Mouse (Mus musculus): ENCODE measurements at regions not wholly inside any gene's neighbourhood (a gene's known extent, or its start where the extent isn't known, plus 50 kb on each side); places are given as distances from the start of the nearest gene placed in this dataset.
A peak's percentile ranks its signal among the peaks of the same experiment; 100 is the strongest.

DNA sequence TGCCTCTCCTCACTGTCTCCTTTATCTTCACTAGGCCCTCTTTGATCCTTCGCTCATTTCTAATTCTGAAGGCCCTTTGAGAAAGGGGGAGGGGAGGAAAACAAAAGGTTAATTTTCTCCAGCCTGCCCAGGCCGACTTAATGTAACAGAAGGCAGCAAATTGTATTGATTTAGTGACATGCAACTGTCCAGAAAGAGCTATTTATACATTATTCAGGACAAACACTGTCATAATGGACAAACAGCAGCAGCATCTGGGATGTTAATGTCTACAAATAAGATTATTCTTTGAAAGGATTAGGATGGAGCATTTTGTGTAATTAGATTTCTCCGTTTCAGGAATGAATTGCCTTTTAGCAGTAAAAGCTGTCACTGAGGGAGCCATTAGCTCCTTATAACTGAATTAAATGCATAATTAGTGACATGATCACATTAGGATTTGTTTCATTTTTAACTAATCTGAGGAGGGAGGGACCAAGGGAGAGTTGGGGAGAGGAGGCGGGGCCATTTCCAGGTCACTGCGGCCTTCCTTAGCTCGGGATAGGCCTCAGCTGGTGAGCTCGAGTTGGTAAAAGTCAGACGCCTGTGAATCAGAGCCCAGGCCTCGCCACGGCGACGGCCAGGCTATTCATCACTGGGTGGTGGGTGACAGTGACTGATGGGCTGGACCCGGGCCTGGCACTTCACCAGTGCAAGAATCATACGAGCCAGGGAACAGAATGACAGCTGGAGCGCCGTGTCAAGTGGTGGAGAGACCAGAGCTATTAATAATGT lies 167.7 kb downstream of the Nkx6-1 start:
- TF ChIP-seq CTCF (IDR thresholded peaks at IDR 0.05), result no peak
- DNase-seq (ENCODE audit: low read depth, low spot score), result no peak
- in situ Hi-C loops (cut with MboI; ENCODE audit: low pct_unique_long_range_greater_than_20kb), result no loop called here
- ChIA-PET POLR2A (no interaction called here), CTCF (no interaction called here)
- H3K27me3 ChIP-seq, result peaks cover 16% of the 10 kb centered on the region
- no peak for ATAC-seq

DNA sequence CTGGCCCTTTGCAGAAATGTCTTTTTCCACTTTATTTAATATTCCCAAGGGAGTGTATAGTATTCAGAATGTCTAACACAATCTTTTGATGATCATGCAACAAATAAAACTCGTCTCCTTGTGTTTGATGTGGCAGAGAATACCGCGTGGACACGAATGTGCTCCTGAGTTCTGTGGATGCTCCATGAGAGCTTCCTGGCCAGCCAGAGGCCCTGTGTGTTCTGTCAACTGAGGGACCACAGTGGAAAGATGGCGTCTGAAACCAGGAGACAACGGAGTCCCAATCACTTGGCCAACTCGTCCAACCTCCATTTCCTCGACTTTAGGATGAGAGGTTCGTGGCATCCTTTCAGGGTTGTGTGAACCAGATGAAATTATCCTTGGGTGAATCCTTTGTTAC lies 168.6 kb downstream of the Nkx6-1 start:
- ChIA-PET CTCF (no interaction called here), POLR2A (no interaction called here)
- peaks cover 19% of the 10 kb centered on the region for H3K27me3 ChIP-seq
- ATAC-seq (no peak), DNase-seq (ENCODE audit: low read depth, low spot score) (no peak)
- no peak for TF ChIP-seq CTCF (IDR thresholded peaks at IDR 0.05)
- in situ Hi-C loops (cut with MboI; ENCODE audit: low pct_unique_long_range_greater_than_20kb), result no loop called here

DNA sequence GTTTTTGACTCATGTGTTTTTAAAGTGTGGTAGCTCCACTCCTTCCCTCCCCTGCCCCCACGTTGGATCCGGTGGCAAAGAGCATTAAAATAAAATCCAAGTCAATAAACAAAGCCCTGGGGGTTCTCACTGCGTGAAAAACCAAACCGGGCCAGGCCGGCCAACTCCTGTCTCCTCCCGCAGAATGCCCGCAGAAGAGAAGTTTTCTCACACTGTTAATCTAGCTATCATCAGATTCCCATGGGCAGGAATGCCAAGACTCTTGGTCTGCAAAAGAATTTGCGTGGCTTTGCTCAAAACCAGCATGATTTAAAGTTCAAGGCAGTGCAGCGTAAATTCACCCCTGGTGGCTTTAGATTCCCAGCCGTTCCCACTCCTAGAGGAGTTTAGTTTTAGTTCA lies 219.0 kb downstream of the Nkx6-1 start:
- in situ Hi-C loops (cut with MboI; ENCODE audit: low pct_unique_long_range_greater_than_20kb), result no loop called here
- no peak for ATAC-seq
- ChIA-PET POLR2A (no interaction called here), CTCF (no interaction called here)
- no peak for TF ChIP-seq CTCF (IDR thresholded peaks at IDR 0.05)
- no peak for DNase-seq (ENCODE audit: low read depth, low spot score)
- H3K27me3 ChIP-seq, result peaks cover 11% of the 10 kb centered on the region

DNA sequence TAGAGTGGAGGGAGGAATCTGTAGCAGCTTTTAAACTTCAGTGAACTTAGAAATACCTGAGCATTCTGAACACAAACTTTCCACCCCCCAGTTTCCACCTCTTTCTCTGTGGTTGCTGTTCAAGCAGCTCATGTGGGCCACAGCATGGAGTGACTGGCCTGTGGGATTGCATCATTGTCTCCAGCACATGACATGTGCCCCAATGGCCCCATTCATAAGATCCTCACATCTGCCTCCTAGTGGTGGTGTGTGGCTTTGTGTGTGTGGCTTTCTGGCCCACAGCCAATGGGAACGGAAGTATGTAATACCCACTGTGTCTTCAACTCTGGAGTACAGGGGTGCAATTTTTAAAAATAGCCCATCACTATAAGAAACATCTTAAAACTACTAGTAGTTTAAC lies 223.0 kb downstream of the Nkx6-1 start:
- in situ Hi-C loops (cut with MboI; ENCODE audit: low pct_unique_long_range_greater_than_20kb), result no loop called here
- ChIA-PET POLR2A (no interaction called here), CTCF (no interaction called here)
- no peak for ATAC-seq
- TF ChIP-seq CTCF (IDR thresholded peaks at IDR 0.05), result peak; percentile 44
- DNase-seq (ENCODE audit: low read depth, low spot score), result no peak
- no peaks in the 10 kb centered on the region for H3K27me3 ChIP-seq

DNA sequence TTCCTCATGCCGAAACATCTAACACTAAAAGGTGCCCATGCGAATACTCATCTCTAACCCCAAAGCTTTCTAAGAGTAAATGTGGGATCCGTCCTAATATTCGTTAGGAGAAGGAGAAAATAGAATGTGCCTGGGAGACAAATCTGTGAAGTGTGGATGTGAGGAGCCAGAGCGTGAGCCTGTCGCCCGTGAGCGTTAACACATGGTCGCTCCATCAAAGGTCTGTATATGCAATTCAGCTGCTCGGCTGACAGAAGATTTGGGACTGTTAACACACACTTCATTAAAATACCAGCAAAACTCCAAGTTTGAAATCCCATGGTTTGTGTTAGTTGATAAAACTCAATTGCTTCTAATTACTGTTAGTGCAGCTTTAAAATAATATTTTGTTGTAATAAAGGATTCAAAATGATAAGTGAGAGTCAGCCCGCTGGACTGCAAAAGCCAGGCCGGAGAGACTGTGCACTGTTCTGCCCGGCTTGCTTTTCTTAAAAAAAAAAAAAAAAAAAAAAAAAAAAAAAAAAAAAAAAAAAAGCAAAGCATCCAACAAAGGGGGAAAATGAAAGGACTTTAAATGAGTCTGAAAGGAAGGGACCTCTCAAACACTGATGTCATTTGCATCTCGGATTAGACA lies 227.0 kb downstream of the Nkx6-1 start:
- DNase-seq (ENCODE audit: low read depth, low spot score), result no peak
- ATAC-seq, result no peak
- in situ Hi-C loops (cut with MboI; ENCODE audit: low pct_unique_long_range_greater_than_20kb), result no loop called here
- ChIA-PET POLR2A (no interaction called here), CTCF (no interaction called here)
- TF ChIP-seq CTCF (IDR thresholded peaks at IDR 0.05), result no peak
- H3K27me3 ChIP-seq, result no peaks in the 10 kb centered on the region

DNA sequence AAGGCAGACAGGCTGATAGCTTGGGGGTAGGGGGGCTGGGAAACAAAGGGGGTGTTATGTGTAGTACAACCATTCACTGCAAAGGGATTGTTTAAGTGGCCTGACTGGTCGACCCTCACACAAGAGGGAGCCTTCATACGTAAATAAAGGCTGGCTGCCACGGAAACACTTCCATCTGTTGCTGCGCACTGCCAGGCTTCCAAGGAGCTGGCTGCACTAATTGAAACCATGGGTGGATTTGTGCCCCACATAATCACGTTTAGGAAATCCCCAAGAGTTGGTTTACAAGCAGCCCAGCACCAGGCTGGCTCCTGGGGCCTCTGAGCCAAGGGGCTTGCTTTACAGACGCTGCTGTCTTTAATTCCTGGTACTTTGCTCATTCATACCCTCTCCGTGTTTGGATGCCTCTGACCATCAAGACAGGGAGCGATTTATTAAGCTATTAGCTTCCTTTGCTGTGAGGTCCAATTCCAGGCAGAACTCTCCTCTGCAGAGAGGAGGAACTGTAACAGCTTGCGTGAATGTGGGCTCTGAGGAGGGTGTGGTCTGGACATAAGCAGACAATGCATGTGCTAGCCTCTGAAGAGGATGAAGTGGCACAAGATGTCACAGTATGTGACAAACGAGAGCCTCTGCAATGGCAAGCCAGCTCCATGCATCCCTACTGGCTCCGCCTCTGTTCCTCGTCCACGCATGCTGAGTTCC lies 238.6 kb downstream of the Nkx6-1 start:
- in situ Hi-C loops (cut with MboI; ENCODE audit: low pct_unique_long_range_greater_than_20kb), result no loop called here
- ATAC-seq (no peak), DNase-seq (ENCODE audit: low read depth, low spot score) (no peak)
- peaks cover 17% of the 10 kb centered on the region for H3K27me3 ChIP-seq
- ChIA-PET CTCF (no interaction called here), POLR2A (no interaction called here)
- TF ChIP-seq CTCF (IDR thresholded peaks at IDR 0.05), result no peak

DNA sequence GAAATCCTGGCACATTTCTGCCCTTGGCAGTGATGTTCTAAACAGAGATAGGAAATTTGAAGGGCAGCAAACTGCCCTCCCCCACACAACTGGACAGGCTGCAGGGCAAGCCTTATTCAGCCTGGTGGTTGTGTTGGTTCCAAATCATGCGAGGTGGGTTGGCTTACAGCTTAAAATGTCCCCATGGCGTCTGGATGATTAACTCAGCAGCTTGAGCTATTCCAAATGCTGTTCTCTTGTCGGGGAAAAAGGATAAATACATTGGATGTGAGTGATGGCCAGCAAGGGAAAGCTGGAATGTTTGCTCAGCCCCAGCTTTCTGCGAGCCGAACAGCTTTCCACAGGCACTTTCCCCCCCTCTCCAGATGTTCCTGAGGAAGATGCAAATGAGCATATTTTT lies 280.5 kb downstream of the Nkx6-1 start:
- DNase-seq (ENCODE audit: low read depth, low spot score), result no peak
- CTCF ChIA-PET, result interaction anchor here (2.0 kb wide), 1 partner anchor 10 kb away, joined by 5 read pairs; no protein-coding TSS in a partner anchor
- in situ Hi-C loops (cut with MboI; ENCODE audit: low pct_unique_long_range_greater_than_20kb), result no loop called here
- no peak for TF ChIP-seq CTCF (IDR thresholded peaks at IDR 0.05)
- no peak for ATAC-seq
- POLR2A ChIA-PET, result interaction anchor here (0.6 kb wide), 1 partner anchor 9 kb away, joined by 3 read pairs; no protein-coding TSS in a partner anchor
- no peaks in the 10 kb centered on the region for H3K27me3 ChIP-seq

DNA sequence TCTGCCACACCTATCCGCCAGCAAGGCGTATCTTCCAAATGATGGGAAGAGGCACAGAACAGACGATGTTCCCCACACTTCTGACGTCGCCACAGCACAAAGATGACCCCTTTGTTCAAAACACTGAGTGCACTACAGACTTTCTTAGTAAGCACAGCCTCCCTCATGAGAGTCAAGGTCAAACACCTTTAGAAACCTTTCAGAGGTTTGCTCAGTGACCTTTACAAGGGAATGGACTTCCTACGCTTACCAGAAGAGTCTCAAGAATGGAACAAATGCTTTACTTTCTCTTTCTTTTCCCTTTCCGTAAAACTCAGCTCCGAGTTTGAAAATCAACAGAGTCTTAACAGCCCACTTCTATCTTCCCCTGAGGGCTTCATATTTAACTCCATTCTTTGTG lies 283.4 kb downstream of the Nkx6-1 start:
- in situ Hi-C loops (cut with MboI; ENCODE audit: low pct_unique_long_range_greater_than_20kb), result no loop called here
- no peak for TF ChIP-seq CTCF (IDR thresholded peaks at IDR 0.05)
- CTCF ChIA-PET, result no interaction called here
- ATAC-seq, result no peak
- POLR2A ChIA-PET, result no interaction called here
- no peaks in the 10 kb centered on the region for H3K27me3 ChIP-seq
- no peak for DNase-seq (ENCODE audit: low read depth, low spot score)

DNA sequence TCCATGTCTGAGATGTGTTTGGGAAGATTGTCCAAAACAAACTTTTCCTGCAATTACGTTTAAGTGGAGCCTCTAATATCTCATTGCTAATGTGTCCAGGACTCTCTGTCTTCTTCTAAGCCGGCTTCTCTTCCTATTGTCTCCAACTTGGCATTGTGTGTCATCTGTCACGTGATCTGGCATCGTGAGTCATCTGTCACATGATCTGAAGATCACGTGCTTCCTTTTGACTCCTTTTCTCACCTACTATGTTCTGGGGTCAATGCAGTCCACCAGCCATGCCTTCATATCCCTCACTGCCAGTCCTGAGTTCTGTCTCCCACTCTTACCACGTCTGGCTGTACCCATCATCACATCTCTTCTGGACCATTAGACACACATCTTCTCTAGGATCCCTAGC lies 288.1 kb downstream of the Nkx6-1 start:
- ChIA-PET POLR2A (no interaction called here), CTCF (no interaction called here)
- DNase-seq (ENCODE audit: low read depth, low spot score) (no peak), ATAC-seq (no peak)
- in situ Hi-C loops (cut with MboI; ENCODE audit: low pct_unique_long_range_greater_than_20kb), result no loop called here
- H3K27me3 ChIP-seq, result no peaks in the 10 kb centered on the region
- TF ChIP-seq CTCF (IDR thresholded peaks at IDR 0.05), result no peak

DNA sequence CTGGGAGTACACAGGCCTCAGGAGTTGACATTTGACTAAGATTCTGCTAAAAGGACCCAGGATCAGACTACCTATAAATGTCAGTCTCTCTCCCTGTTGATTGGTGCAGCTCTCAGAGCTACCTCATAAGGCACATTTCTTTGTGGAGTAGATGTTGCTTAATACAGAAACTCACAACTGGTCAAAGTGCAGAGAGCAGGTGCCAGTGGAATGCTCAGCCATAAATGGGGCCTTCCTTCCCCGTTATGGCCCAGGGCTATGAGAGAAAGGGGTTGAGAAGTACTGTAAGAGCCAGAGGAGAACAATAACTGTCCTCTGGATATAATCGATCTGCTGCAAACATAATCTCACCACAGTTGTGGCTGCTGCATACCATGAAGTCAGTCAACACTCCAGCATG lies 290.7 kb downstream of the Nkx6-1 start:
- TF ChIP-seq CTCF (IDR thresholded peaks at IDR 0.05), result no peak
- in situ Hi-C loops (cut with MboI; ENCODE audit: low pct_unique_long_range_greater_than_20kb), result no loop called here
- ATAC-seq (no peak), DNase-seq (ENCODE audit: low read depth, low spot score) (no peak)
- ChIA-PET CTCF (no interaction called here), POLR2A (no interaction called here)
- no peaks in the 10 kb centered on the region for H3K27me3 ChIP-seq

DNA sequence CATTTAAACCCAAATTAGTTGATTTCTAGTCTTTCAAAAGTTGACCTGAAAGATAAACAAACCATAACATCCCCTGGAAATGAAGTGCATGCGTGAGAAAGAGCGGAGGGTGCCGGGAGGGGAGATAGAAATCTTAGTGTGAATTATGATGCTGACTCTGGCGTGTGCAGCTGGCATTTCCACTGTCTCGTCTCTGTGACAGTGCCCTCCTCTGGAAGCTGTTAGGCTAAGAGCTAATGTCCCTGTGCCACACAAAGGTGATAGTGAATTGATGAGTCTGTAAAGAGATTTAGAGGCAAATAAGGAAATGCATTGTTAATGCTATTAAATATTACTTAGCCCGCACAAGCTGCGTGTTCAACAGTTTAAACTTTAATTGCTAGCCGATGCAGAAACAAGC lies 292.6 kb downstream of the Nkx6-1 start:
- no peak for TF ChIP-seq CTCF (IDR thresholded peaks at IDR 0.05)
- no peak for ATAC-seq
- DNase-seq (ENCODE audit: low read depth, low spot score), result no peak
- ChIA-PET POLR2A (no interaction called here), CTCF (no interaction called here)
- H3K27me3 ChIP-seq, result peaks cover 9% of the 10 kb centered on the region
- in situ Hi-C loops (cut with MboI; ENCODE audit: low pct_unique_long_range_greater_than_20kb), result no loop called here
